Mouse (Mus musculus) lung, adult 2 months (tissue): ENCODE data around the gene Fam13c. TPM values are rescaled to one million over a fixed set of nuclear protein-coding genes. Genes with fewer than 3 reads are reported as not detected.

Source experiments
- DNase-seq: peaks from one replicate; pipeline ENCODE4 v3.0.0; 2022
- H3K4me1 ChIP-seq: fragments of 200-500 bp; 2 replicates; pipeline ENCODE4 v1.6.1; 2011; ENCODE audit warnings: low read length; ENCODE audit not compliant: control insufficient read depth, insufficient read depth
- H3K4me3 ChIP-seq: fragments of 200-500 bp; replicated peaks from 2 replicates; pipeline ENCODE3; 2011; ENCODE audit warnings: low read depth, mild to moderate bottlenecking, control low read depth, low read length; ENCODE audit errors: extremely low read depth
- CTCF ChIP-seq: fragments of 200-500 bp; IDR thresholded peaks from 2 replicates; pipeline ENCODE4 v1.5.1; 2011; ENCODE audit warnings: mild to moderate bottlenecking, low read length, control low read depth; ENCODE audit not compliant: insufficient read depth
- POLR2A ChIP-seq: fragments of 200-500 bp; IDR thresholded peaks from 2 replicates; pipeline ENCODE4 v1.6.1; 2011; ENCODE audit warnings: low read depth, mild to moderate bottlenecking, control low read depth, low read length, borderline replicate concordance; ENCODE audit errors: extremely low read depth
- WGBS: fragments of 180-500 bp; shearing (Covaris S2); methylation state at CpG from one replicate; pipeline ENCODE4 v1.1.7; 2018; 5-methylcytosine and 5-hydroxymethylcytosine counted together
- polyA plus RNA-seq: library from polyadenylated mRNA; depleted of rRNA; stranded (reverse); fragments of >200 nt; gene quantifications from 2 replicates; pipeline ENCODE4 v1.2.3, GENCODE M21; 2012

The Fam13c gene
- polyA plus RNA-seq, 1 experiment = 8.0 TPM

DNA sequence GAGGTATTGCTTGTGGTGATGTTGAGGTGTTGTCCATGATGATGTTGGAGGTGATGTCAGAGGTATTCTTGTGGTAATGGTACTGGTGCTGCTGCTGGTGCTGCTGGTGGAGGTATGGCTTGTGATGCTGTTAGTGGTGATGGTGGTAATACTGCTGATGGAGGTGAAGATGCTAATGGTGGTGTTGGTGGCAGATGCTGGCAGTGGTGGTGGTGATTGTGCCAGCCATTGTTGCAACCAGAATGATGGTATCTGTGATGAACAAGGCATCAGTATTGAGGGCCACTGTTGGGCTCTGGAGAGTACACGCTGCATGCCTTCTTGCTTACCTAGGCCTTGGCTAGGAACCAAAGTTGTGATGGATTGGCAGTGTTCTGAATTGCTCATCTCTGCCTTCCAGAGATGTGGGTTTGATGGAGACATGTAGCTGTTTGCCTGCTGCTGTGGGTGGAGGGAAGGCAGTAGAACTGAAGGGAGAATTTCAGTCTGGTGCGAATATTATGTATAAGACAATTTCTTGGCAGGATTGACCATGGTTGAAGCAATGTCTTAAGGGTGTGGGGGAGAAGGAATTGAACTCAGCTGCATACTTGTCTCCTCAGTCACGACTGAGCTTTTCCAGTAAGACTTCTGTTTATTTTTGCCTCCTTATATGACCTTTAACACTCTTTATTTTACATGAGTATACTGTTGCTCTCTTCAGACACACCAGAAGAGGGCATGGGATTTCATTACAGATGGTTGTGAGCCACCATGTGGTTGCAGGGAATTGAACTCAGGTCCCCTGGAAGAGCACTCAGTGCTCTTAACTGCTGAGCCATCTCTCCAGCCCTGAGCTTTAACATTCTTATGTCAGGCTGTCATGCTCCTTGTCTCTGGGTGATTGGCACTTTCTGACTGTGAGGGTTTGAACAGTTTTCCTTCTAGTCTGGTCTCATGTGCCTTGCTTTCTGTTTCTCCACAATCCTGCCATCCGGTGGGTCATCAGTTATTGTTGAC is 55.1 kb downstream of the Fam13c start:
- DNase-seq = no peak
- 62% methylated on average over 4 of the region's 4 CpGs for WGBS

DNA sequence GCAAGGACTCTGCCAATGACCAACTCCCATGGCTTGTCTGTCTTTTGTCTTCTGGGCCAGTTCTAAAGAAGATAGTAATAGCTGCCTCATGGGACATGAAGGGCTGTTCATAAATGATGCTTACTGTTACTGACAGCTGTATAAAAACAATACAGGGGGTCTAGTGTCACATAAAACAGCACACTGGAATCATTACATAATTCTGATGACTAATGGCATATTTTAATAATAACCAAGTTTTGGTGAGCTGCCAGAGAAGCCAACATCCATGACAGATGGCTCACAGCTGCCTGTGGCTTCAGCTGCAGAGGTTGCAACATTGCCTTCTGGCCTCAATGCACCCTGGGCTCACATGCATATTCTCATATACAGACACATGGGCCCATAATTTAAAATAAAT is 56.7 kb downstream of the Fam13c start:
- Histone ChIP-seq H3K4me1 (no peaks in the 10 kb centered on the region; the same call in 1 of the 2 replicates), H3K4me3 (no peak overlapping the region)
- DNase-seq = no peak
- no peak for TF ChIP-seq POLR2A

More for the DNA sequence above, 55.1 kb downstream of the Fam13c start:
- Histone ChIP-seq H3K4me3 (no peak overlapping the region), H3K4me1 (no peaks in the 10 kb centered on the region; the same call in 1 of the 2 replicates)
- no peak for TF ChIP-seq CTCF
- no peak for TF ChIP-seq POLR2A

DNA sequence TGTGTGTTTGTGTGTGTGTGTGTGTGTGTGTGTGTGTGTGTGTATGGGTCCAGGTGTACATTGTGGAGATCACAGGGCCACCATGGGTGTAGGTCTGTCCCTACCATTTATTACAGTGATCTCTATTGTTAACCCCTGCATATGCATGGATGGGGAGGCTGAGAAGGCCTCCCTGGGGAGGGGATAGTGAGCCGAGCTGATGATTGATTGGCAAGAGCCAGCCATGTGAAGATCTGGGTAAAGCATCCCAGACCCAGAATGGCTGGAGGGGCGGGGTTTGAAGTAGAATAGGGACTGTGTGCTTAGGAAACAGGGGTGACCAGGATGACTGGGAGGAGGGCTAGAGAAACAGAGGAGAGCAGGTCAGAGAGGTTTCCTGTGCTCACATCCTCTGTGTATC is 58.0 kb downstream of the Fam13c start:
- no peak for TF ChIP-seq CTCF
- TF ChIP-seq POLR2A = no peak
- no peak overlapping the region for H3K4me3 ChIP-seq
- WGBS = 72% methylated on average over 2 of the region's 2 CpGs
- no peaks in the 10 kb centered on the region; the same call in 1 of the 2 replicates for H3K4me1 ChIP-seq
- no peak for DNase-seq

DNA sequence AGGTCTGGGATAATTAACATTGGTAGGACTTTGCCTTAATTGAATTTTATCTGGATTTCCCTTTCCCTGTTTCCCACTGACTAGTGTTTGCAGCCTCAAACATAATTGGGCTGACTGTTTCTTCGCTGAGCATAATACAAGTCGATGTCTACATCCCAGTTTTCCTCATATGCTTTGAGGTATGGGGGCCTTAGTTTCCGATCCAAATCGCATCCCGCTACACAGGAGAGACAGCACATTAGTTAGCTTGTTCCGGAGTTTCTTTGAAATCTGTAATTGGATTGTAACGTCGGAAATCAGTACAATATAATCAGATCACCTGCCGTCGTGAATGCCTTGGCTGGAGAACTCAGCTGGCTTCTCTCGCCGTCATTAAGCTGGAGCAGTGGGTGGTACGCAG is 59.0 kb downstream of the Fam13c start:
- TF ChIP-seq POLR2A = no peak
- no peak for TF ChIP-seq CTCF
- WGBS = 72% methylated on average over 13 of the region's 13 CpGs

DNA sequence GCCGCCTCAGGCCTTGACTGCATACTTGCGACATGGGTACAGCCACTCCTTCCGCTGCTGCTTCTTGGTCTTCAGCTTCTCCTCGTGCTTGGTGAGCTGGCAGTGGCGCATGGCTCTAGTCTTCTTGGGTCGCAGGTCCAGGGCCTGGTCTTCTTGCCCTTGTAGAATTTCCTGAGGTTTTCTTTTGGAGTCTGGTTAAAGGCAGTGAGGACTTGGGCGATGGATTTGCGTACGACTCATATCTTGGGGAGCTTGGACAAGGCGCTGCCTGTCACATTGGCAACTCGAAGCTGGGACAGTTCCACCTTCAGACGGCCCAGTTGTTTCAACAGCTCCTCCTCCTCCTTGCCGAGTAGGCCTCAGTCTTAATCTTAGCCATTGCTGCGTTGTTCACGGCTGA is 64.6 kb downstream of the Fam13c start:
- no peak for DNase-seq
- WGBS = 89% methylated on average over 15 of the region's 15 CpGs
- TF ChIP-seq CTCF = no peak
- TF ChIP-seq POLR2A = no peak
- Histone ChIP-seq H3K4me1 (no peaks in the 10 kb centered on the region), H3K4me3 (no peak overlapping the region)

More for the DNA sequence above, 59.0 kb downstream of the Fam13c start:
- Histone ChIP-seq H3K4me3 (no peak overlapping the region), H3K4me1 (no peaks in the 10 kb centered on the region; the same call in 1 of the 2 replicates)
- DNase-seq = no peak

DNA sequence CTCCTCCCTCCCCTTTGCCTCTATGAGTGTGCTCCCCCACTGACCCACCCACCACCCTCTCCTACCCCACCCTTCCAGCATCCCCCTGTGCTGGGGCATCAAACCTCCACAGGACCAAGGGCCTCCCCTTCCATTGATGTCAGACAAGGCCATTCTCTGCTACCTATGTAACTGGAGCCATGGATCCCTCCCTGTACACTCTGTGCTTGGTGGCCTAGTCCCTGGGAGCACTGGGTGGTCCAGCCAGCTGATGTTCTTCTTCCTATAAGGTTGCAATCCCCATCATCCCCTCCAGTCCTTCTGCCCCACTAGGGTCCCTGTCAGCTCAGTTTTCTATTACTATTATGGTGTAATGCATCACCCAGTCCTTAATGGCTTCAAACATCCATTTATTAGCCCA is 65.1 kb downstream of the Fam13c start:
- DNase-seq = no peak
- Histone ChIP-seq H3K4me1 (no peaks in the 10 kb centered on the region), H3K4me3 (no peak overlapping the region)
- TF ChIP-seq CTCF (no peak), POLR2A (no peak)

DNA sequence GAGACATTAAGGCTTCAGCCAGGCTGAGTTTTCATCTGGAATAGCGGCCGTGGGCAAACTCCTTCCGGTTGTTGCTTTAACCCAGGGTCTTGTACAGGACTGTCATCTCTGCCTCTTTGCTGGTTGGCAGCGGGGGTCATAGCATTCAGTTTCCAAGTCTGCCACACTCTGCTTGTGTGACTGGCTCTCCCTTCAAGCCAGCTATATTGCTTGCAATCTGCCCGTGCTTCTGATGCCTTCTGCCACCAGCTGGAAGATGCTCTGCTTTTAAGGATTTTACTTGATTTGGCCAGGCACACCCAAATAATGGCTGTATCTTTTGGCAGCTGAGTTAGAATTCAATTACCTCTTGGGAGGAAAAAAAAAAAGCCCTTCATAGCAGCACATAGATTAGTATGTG is 65.6 kb downstream of the Fam13c start:
- H3K4me3 ChIP-seq = no peak overlapping the region
- DNase-seq = no peak
- TF ChIP-seq CTCF (no peak), POLR2A (no peak)
- no peaks in the 10 kb centered on the region for H3K4me1 ChIP-seq
- WGBS = 90% methylated on average over 5 of the region's 5 CpGs

DNA sequence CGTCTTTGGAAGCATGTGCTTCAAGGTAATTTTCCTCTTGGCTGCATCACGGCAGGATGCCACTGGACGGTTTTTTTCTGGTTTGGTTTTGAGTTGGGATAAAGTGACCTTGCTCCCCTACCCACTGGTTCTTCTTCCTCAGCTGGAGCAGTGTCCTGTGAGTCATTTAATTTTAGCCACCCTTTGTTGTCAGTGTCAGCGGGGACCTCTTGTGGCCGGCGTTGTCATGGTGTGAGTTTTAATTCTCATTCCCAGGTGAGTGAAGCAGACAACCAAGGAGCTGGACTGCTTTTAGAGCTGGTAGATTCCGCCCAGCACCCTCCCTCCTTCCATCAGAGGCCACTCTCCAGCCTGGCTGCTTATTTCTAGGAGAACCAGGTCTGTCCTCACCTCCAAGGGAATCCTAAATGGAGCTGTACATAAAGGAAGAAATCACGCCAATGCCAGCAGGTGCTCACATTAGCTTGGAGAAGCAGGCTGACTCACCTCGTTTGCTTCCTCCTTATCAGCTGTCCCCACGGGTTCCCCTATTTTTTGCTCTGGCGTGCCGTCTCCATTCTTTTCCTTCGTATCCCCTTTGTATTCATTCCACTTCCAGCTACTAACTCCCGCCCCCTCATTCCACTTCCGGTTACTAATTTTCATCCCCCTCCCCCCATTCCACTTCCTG is 66.4 kb downstream of the Fam13c start:
- Histone ChIP-seq H3K4me3 (no peak overlapping the region), H3K4me1 (no peaks in the 10 kb centered on the region)
- peak; percentile 34; the same call in 1 of the 2 replicates for TF ChIP-seq CTCF
- TF ChIP-seq POLR2A = no peak
- no peak for DNase-seq
- WGBS = 52% methylated on average over 15 of the region's 15 CpGs

DNA sequence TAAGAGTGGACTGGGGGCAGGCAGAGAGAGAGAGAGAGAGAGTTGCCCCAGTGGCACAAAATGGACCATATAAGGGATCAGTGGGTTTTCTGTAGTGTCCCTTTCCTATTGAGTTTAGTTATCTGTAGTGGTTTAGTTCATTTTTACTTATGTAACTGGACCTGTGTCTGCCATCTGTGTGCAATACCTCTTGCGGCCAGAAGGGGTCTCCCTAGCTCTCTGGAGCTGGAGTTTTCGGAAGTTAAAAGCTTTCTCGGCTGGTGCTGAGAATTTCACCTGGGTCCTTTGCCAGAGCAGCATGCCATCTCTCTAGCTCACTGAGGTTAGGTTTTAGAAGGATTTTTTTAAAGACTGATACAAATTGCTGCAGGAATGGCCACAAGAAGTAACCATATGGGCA is 67.6 kb downstream of the Fam13c start:
- WGBS = 89% methylated on average over 3 of the region's 3 CpGs
- no peak overlapping the region for H3K4me3 ChIP-seq
- no peak for DNase-seq
- no peaks in the 10 kb centered on the region for H3K4me1 ChIP-seq
- TF ChIP-seq CTCF (no peak), POLR2A (no peak)
